Mouse (Mus musculus) limb, embryonic 11.5 days (tissue): ENCODE measurements at regions not wholly inside any gene's neighbourhood (a gene's known extent, or its start where the extent isn't known, plus 50 kb on each side); places are given as distances from the start of the nearest gene placed in this dataset.
"Not testable (repeated sequence)": the region's sequence is repeated elsewhere in the genome, so short reads cannot be mapped to it uniquely, and the experiment has no call there.

Experiments
- ATAC-seq: fragments of 200-750 bp; cut with Nextera tagmentation; 2 replicates; pipeline ENCODE4 v1.8.0; 2017; ENCODE audit warnings: low read depth; ENCODE audit not compliant: insufficient number of reproducible peaks, low FRiP score, low TSS enrichment
- DNase-seq: peaks from one replicate; pipeline ENCODE4 v3.0.0-alpha.2; 2015; ENCODE audit warnings: low spot score
- H3K27ac ChIP-seq: fragments of 300-500 bp; sonication (generic); replicated peaks from 2 replicates; pipeline ENCODE4 v1.5.1; 2014; ENCODE audit warnings: low read depth, mild to moderate bottlenecking, low read length
- H3K27me3 ChIP-seq: fragments of 300-500 bp; sonication (generic); 2 replicates; pipeline ENCODE4 v1.6.1; 2014; ENCODE audit warnings: mild to moderate bottlenecking, low read length, mixed read lengths; ENCODE audit not compliant: control insufficient read depth, insufficient read depth
- H3K36me3 ChIP-seq: fragments of 300-500 bp; sonication (generic); 2 replicates; pipeline ENCODE4 v1.6.1; 2014; ENCODE audit warnings: mild to moderate bottlenecking, low read length, moderate library complexity, mixed read lengths; ENCODE audit not compliant: control insufficient read depth, insufficient read depth
- H3K4me1 ChIP-seq: fragments of 300-500 bp; sonication (generic); 2 replicates; pipeline ENCODE4 v1.6.1; 2014; ENCODE audit warnings: low read length, mixed read lengths; ENCODE audit not compliant: control insufficient read depth, insufficient read depth
- H3K4me2 ChIP-seq: fragments of 300-500 bp; sonication (generic); 2 replicates; pipeline ENCODE4 v1.6.1; 2014; ENCODE audit warnings: low read depth, mild to moderate bottlenecking, moderate library complexity; ENCODE audit not compliant: severe bottlenecking
- H3K4me3 ChIP-seq: fragments of 300-500 bp; sonication (generic); 2 replicates; pipeline ENCODE4 v1.5.1; 2014; ENCODE audit warnings: low read depth, low read length
- H3K9ac ChIP-seq: fragments of 300-500 bp; sonication (generic); 2 replicates; pipeline ENCODE4 v1.6.1; 2014; ENCODE audit warnings: mild to moderate bottlenecking, low read length
- H3K9me3 ChIP-seq: fragments of 300-500 bp; sonication (generic); 2 replicates; pipeline ENCODE4 v1.6.1; 2016; ENCODE audit warnings: low read length; ENCODE audit not compliant: control insufficient read depth
- WGBS: fragments of 180-500 bp; shearing (Covaris S2); extraction: QIAGEN DNeasy Blood & Tissue Kit; methylation state at CpG from one replicate; pipeline ENCODE4 v1.1.7; 2014; 5-methylcytosine and 5-hydroxymethylcytosine counted together

GRCm38 (mm10) chr11:71285193-71285592 is 54.7 kb upstream of the Nlrp1b start:
- Histone ChIP-seq H3K27me3 (no peaks in the 10 kb centered on the region), H3K4me2 (no peak overlapping the region), H3K4me1 (no peaks in the 10 kb centered on the region), H3K36me3 (no peaks in the 10 kb centered on the region), H3K9ac (no peak overlapping the region), H3K4me3 (no peak overlapping the region), H3K27ac (no peak overlapping the region), H3K9me3 (no peaks in the 10 kb centered on the region)
- no peak for DNase-seq
- no peak for ATAC-seq
- 79% methylated on average over 2 of the region's 2 CpGs for WGBS

- not testable (repeated sequence) for H3K4me2 ChIP-seq, H3K27ac ChIP-seq, H3K36me3 ChIP-seq, H3K9ac ChIP-seq, H3K4me3 ChIP-seq, H3K4me1 ChIP-seq, H3K27me3 ChIP-seq, H3K9me3 ChIP-seq, ATAC-seq, DNase-seq
Measured at GRCm38 (mm10) chr11:71288243-71288642, 57.7 kb upstream of the Nlrp1b start.

GRCm38 (mm10) chr11:71289490-71289889 is 59.0 kb upstream of the Nlrp1b start:
- DNase-seq, result no peak
- Histone ChIP-seq H3K27ac (no peak overlapping the region), H3K4me3 (no peak overlapping the region), H3K4me1 (no peaks in the 10 kb centered on the region), H3K9me3 (no peaks in the 10 kb centered on the region), H3K36me3 (no peaks in the 10 kb centered on the region), H3K27me3 (no peaks in the 10 kb centered on the region), H3K4me2 (no peak overlapping the region), H3K9ac (no peak overlapping the region)
- 69% methylated on average over 1 of the region's 1 CpGs for WGBS
- ATAC-seq, result no peak

- ATAC-seq (no peak), DNase-seq (no peak)
- Histone ChIP-seq H3K9me3 (no peaks in the 10 kb centered on the region), H3K4me2 (no peak overlapping the region), H3K27me3 (no peaks in the 10 kb centered on the region), H3K9ac (no peak overlapping the region), H3K4me1 (no peaks in the 10 kb centered on the region), H3K36me3 (no peaks in the 10 kb centered on the region), H3K4me3 (no peak overlapping the region), H3K27ac (no peak overlapping the region)
- WGBS, result 70% methylated on average over 1 of the region's 1 CpGs
Measured at GRCm38 (mm10) chr11:71299479-71299878, 68.9 kb upstream of the Nlrp1b start.

GRCm38 (mm10) chr11:71323439-71323838 is 92.9 kb upstream of the Nlrp1b start:
- no peaks in the 10 kb centered on the region for H3K27me3 ChIP-seq
- WGBS, result 40% methylated on average over 1 of the region's 1 CpGs
- no peaks in the 10 kb centered on the region for H3K4me1 ChIP-seq
- H3K4me3 ChIP-seq, result no peak overlapping the region
- no peak overlapping the region for H3K4me2 ChIP-seq
- ATAC-seq, result no peak
- DNase-seq, result no peak
- H3K36me3 ChIP-seq, result no peaks in the 10 kb centered on the region
- H3K27ac ChIP-seq, result no peak overlapping the region
- H3K9me3 ChIP-seq, result no peaks in the 10 kb centered on the region
- no peak overlapping the region for H3K9ac ChIP-seq

- no peak for DNase-seq
- whole genome bisulfite sequencing, result 13% methylated on average over 1 of the region's 1 CpGs
- Histone ChIP-seq H3K9ac (no peak overlapping the region), H3K27me3 (no peaks in the 10 kb centered on the region), H3K27ac (no peak overlapping the region), H3K4me2 (no peak overlapping the region), H3K9me3 (no peaks in the 10 kb centered on the region), H3K4me3 (no peak overlapping the region), H3K4me1 (no peaks in the 10 kb centered on the region), H3K36me3 (no peaks in the 10 kb centered on the region)
- ATAC-seq, result no peak
Measured at GRCm38 (mm10) chr11:71337428-71337827, 106.9 kb upstream of the Nlrp1b start.

- no peak for ATAC-seq
- 69% methylated on average over 3 of the region's 3 CpGs for WGBS
- no peaks in the 10 kb centered on the region for H3K4me1 ChIP-seq
Measured at GRCm38 (mm10) chr11:71346024-71346423, 115.5 kb upstream of the Nlrp1b start.

GRCm38 (mm10) chr11:71357089-71357488 is 126.6 kb upstream of the Nlrp1b start:
- WGBS, result 67% methylated on average over 3 of the region's 3 CpGs
- H3K4me2 ChIP-seq, result no peak overlapping the region

More at GRCm38 (mm10) chr11:71346024-71346423, 115.5 kb upstream of the Nlrp1b start:
- Histone ChIP-seq H3K27ac (no peak overlapping the region), H3K4me3 (no peak overlapping the region), H3K36me3 (no peaks in the 10 kb centered on the region), H3K9me3 (no peaks in the 10 kb centered on the region), H3K27me3 (no peaks in the 10 kb centered on the region), H3K4me2 (no peak overlapping the region), H3K9ac (no peak overlapping the region)
- no peak for DNase-seq

GRCm38 (mm10) chr11:71360856-71361255 is 130.3 kb upstream of the Nlrp1b start:
- WGBS, result 81% methylated on average over 5 of the region's 5 CpGs
- no peak overlapping the region for H3K27ac ChIP-seq
- no peaks in the 10 kb centered on the region for H3K4me1 ChIP-seq
- ATAC-seq (no peak), DNase-seq (no peak)
- H3K36me3 ChIP-seq, result no peaks in the 10 kb centered on the region
- no peaks in the 10 kb centered on the region for H3K9me3 ChIP-seq
- H3K4me2 ChIP-seq, result no peak overlapping the region
- H3K27me3 ChIP-seq, result no peaks in the 10 kb centered on the region
- H3K9ac ChIP-seq, result no peak overlapping the region
- no peak overlapping the region for H3K4me3 ChIP-seq

More at GRCm38 (mm10) chr11:71357089-71357488, 126.6 kb upstream of the Nlrp1b start:
- H3K27me3 ChIP-seq, result no peaks in the 10 kb centered on the region
- H3K4me1 ChIP-seq, result no peaks in the 10 kb centered on the region
- no peak overlapping the region for H3K9ac ChIP-seq
- H3K4me3 ChIP-seq, result no peak overlapping the region
- ATAC-seq (no peak), DNase-seq (no peak)
- H3K27ac ChIP-seq, result no peak overlapping the region
- no peaks in the 10 kb centered on the region for H3K9me3 ChIP-seq
- no peaks in the 10 kb centered on the region for H3K36me3 ChIP-seq
